Mouse (Mus musculus) thymus, postnatal 14 days (tissue): ENCODE measurements around the gene Crb1.
A peak's percentile ranks its signal among the peaks of the same experiment; 100 is the strongest.
"Not testable (repeated sequence)": the region's sequence is repeated elsewhere in the genome, so short reads cannot be mapped to it uniquely, and the experiment has no call there.

Experiments
- DNase-seq: peaks from one replicate; pipeline ENCODE4 v3.0.0; 2021

Crb1 gene

GRCm38 (mm10) chr1:139376638-139377286, at the start of gene Crb1:
Crb1 (minus strand) TSS chr1:139377100.
- DNase-seq = no peak

- DNase-seq = no peak
These were observed 48.1 kb upstream of the Crb1 start for GRCm38 (mm10) chr1:139425006-139425405.

GRCm38 (mm10) chr1:139423931-139424330, 47.0 kb upstream of the Crb1 start:
- no peak for DNase-seq

DNA sequence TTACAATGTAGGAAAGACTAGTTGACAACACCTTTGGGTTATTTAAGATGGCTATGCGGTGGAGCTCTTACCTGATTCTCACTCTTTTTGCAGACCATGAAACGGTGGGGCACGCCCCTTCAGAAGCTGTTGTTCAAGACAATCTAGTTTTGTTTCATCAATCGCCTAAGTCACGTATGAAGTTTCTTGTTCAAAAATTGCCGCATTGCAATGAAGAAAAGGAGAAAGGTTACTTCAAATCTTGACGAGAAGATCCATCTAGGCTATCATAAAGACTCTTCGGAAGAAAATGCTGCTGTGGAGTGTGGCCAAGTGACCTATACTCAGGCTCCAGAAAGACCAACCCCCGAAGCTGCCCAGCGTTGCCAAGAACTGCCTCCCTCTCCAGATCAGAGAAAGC, 46.0 kb upstream of the Crb1 start:
- DNase-seq = peak; percentile 23

DNA sequence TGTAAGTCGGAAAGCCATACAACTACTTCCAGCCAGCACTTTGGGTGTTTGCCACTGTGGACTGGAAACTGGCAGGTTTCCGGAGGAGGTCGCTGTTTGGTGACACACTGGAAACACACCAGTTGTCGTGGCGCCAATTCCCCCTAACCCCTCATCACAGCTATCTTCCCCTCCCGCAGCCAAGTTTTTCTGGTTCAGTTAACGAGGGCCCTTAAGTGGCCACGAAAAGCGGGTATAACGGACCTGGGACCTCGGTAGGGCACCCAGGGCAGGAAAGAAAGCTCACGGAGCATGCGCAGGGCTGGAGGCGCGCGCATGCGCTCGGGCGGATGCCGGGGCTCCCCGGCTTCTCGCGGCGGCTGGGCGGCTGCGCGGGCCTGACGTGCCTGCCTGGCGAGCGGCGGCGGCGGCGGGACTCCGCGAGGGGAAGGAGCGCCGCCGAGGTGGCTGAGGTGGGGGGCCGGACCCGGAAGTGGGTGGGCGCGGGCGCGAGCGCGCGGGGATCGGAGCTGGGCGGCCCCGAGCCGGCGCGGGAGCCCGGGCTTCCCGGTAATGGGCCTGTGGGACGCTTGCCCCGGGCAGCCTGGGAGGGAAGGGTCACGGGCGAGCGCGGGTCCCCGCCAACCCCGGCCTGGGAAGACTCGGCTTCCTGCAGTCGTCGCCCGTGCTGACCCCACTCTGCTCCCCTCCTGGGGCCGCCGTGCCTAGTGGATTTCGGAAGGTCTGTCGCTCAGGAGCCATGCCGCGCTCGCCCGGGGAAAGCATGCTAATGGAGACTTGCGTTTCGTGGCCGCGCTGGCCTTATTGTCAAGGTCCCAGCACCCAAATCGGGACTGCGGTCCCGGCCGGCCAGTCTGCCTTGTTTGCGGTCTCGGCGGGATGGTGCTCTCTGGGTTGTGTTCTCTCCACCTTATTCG, 45.2 kb upstream of the Crb1 start, which contains the start of gene Zbtb41:
Zbtb41 (plus strand) TSS at position 414 of the 917 bp plus-strand sequence.
- peak; percentile 94 for DNase-seq

- no peak for DNase-seq
These were observed 44.6 kb upstream of the Crb1 start for GRCm38 (mm10) chr1:139421521-139421874.

GRCm38 (mm10) chr1:139413465-139413864, 36.6 kb upstream of the Crb1 start:
- DNase-seq = no peak

GRCm38 (mm10) chr1:139412365-139412764, 35.5 kb upstream of the Crb1 start:
- not testable (repeated sequence) for DNase-seq

DNA sequence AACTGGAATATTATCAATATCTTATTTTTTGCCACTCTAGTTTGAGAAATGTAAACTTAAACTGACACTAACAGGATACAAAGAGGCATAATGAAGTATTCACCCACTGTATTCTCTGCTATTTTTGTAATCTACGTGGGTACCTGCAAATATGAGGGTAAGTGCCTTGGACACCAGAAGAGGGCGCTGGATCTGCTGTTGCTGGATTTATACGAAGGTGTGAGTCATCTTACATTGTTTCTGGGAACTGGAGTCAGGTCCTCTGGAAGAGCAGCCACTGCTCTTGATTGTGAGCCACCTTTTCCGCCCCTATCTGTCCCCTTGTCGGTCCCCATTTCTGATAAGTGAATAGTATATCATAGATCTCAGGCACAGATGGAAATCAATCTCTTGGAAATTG, 30.8 kb upstream of the Crb1 start:
- no peak for DNase-seq

GRCm38 (mm10) chr1:139405766-139406165, 28.9 kb upstream of the Crb1 start:
- DNase-seq = no peak

GRCm38 (mm10) chr1:139396589-139396988, 19.7 kb upstream of the Crb1 start:
- no peak for DNase-seq

DNA sequence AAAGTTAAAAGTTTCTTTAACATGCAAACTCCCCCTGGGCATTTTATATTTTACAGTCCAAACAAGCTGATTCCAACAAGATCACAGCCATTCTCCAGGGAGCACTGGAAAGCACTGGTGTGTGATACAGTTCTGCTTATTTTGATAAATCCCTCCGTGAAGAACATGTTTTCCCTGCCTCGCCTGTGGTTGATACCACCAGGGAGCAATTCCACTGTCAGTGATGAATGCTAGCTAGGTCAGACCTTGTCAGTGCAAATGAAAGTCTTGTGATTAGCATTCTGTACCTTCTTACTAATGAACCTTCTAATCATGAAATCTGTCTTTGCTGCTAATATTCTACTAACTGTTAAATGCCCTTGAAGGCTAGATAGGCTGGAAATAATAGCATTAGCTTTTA, 14.8 kb upstream of the Crb1 start:
- no peak for DNase-seq

- no peak for DNase-seq
These were observed 2.7 kb upstream of the Crb1 start for GRCm38 (mm10) chr1:139379621-139379984.

DNA sequence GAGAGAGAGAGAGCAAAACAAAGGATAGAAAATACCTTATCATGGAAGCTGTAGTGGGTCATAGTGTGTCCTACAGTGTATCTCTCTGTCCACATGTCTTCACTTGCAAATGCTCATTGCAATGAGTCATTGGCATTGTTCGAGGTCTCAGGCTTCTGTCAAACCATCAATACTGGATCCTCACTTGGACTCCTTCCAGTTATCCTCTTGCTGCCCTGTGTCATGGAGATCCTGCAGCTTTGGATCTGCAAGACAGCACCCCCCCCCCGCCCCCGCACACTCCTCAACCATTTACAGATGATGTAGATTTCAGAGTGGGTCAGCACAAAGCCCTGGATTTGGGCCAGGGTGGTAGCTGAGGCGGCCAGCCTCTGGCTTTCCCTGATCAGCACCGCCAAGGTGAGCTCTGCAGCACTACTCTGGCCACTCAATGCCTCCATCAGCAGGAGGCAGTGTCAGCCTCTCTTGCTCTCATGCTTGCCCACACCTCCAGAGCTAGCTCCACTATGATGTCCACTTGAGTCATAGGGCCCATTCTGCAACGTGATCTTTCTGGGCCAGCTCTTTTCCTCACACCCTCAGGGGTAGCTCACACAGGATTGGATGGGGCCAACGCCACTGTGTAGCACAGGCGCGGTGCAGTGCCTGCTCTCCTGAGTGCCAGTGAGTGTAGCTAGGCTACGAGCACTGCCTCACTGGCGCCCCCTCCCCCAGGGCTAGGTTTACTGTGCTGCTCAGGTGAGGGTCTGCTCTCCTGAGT, 2.1 kb upstream of the Crb1 start:
- peak; percentile 10 for DNase-seq

DNA sequence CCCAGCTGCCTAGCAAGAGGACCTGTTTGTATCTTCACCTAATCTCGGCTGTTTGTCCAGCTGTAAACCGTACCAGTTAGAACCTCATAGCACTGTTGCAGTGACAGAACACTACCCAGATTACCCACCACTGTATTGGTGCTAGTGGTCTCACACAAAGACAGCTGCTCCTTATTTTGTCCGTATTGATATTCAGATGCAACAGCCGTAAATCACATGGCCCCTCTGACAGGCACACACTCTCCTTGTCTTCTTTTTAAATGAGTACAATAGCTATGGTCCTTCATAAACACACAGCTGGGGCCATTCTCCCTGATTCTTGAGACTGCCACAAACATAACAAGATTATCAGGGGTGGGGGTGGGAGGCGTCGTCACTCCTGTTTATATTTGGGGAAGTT, 1.0 kb downstream of the Crb1 start:
- no peak for DNase-seq

- DNase-seq = no peak
These were observed 5.6 kb downstream of the Crb1 start for GRCm38 (mm10) chr1:139371341-139371740.

DNA sequence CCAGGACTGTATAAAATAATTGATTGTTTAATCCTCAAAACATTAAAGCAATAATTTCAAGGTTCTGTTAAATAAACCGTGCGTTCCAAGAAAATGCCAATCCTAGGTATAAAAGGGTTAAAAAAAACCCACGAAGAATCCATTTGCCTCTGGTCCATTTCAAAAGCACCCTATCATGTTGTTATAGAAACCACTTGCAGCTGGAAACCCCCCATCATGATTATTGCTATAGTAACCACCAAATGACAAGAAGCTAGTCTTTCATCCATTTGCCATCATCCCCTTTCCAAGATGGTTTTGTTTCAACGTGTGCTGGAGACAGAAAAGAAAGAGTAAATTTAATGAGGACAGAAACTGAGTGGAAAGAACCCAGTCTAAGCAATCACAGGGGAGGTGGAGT, 28.3 kb downstream of the Crb1 start:
- DNase-seq = no peak

- DNase-seq = no peak
These were observed 30.1 kb downstream of the Crb1 start for GRCm38 (mm10) chr1:139346602-139347371.

GRCm38 (mm10) chr1:139346030-139346601, 30.8 kb downstream of the Crb1 start:
- no peak for DNase-seq

- DNase-seq = no peak
These were observed 36.6 kb downstream of the Crb1 start for GRCm38 (mm10) chr1:139340178-139340859.

- no peak for DNase-seq
These were observed 39.9 kb downstream of the Crb1 start for GRCm38 (mm10) chr1:139336997-139337396.

- no peak for DNase-seq
These were observed 48.1 kb downstream of the Crb1 start for GRCm38 (mm10) chr1:139328811-139329210.
